Mouse (Mus musculus) cerebellum, postnatal 14 days (tissue): ENCODE measurements around the gene Scpep1.

Experiments used
- DNase-seq, 2 experiments: peaks; one replicate each; pipeline ENCODE4 v3.0.0; 2021; ENCODE audit warnings: mixed read lengths in 2 of 2

Scpep1 gene

GRCm38 (mm10) chr11:88973776-88974701 is 18.8 kb upstream of the Scpep1 start:
- DNase-seq, result peak; percentile 96

DNA sequence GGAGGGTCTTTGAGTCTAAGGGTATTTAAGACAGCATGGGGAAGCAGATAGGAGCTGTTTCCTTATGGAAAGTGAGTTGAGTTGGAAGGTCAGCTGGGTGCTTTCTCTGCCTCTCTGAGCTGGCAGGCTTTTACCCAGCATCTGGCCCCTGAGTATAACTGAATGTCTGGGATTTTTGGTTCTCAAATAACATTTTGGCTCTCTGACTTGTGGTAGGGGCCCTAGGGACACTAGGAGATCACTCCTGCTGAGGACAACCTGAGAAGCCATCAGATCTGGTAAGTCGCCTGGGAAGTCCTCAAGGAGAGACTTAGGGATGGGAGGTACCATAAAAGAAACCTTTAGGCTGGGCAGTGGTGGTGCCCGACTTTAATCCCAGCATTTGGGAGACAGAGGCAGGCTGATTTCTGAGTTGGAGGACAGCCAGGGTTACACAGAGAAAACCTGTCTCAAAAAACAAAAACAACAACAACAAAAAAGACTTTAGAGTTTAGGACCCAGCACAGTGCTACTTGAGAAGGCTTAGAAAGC is 15.0 kb upstream of the Scpep1 start, which contains the start of gene Coil:
Gene Coil, plus strand, starts transcription at position 51 of the 531 bp plus-strand sequence.
- peak in 1 of 2 experiments; percentile 36 for DNase-seq

DNA sequence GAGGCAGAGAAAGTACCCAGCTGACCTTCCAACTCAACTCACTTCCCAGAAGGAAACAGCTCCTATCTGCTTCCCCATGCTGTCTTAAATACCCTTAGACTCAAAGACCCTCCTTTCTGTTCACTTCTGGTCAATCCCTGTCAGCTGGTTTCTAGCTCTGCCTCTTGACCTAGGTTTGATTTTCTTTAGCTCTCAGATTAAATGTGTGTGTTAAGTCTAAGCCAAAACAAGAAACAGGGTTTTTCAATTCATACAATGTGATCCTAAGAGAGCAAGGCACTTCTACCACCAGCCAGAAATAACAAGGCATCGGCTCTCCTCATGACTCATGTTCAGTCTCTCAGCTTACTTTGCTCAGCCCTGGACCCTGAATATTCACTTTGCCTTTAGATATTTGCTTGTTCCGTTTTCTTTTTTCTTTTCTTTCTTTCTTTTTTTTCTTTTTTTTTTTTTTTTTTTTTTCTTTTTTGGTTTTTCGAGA is 11.7 kb upstream of the Scpep1 start, which contains the start of gene Elobl:
Gene Elobl, minus strand, starts transcription at position 51 of the 481 bp plus-strand sequence.
- DNase-seq, result no peak

- DNase-seq, result no peak
Observed at GRCm38 (mm10) chr11:88958851-88959250, 3.6 kb upstream of the Scpep1 start.

DNA sequence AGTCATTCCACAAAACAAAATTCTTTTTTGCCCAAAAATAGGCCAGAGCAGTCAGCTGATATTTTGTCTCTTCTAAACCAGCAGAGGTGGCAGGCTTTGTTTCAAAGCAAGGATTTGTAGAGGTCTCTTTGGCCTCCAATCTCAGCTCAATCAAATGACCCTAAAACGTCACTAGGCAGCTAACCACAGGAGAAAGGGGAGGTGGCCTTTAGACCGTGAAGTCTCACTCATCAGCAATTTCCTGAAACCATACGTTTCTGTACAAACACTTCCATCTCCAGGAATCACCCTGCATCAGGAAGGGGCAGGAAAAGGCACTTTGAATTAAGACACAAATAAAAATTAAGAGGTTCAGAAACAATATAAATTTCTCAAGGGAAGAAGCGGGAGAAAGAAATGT is 462 bp downstream of the Scpep1 start:
- DNase-seq, result peak in 1 of 2 experiments; percentile 20

DNA sequence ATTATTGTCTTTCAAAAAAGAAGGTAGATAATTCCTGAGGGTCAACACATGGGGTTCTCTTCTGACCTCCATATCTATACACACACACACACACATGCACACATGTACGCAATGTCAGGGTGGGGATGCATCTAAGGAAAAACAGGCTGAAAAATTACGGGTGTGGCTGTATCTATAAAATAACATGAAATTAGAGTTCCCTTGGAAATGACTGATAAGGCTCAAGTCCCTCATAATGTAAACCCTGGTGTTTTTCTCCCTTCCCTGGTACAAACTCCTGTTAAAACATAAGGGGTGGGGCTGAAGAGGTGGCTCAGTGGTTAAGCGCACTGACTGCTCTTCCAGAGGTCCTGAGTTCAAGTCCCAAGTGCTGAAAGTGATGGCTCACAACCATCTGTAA is 1.7 kb downstream of the Scpep1 start:
- DNase-seq, result no peak

GRCm38 (mm10) chr11:88952117-88952516 is 3.1 kb downstream of the Scpep1 start:
- DNase-seq, result no peak

DNA sequence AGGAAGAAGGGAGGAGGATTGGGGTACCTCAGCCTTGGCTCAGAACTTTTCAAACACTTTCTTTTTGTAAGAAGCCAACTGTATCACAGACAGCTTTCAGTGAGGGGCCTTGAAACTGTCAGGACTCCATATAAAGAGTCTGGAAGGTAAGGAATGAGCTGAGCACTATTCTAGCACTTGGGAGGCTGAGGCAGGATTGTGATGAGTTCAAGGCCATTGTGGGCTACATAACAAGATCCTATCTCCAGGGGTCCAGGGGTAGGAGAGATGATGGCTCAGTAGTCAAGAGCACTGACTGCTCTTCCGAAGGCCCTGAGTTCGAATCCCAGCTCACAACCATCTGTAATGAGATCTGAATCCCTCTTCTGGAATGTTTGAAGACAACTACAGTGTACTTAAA is 3.7 kb downstream of the Scpep1 start:
- no peak for DNase-seq

- DNase-seq, result no peak
Observed at GRCm38 (mm10) chr11:88950640-88951250, 4.5 kb downstream of the Scpep1 start.

DNA sequence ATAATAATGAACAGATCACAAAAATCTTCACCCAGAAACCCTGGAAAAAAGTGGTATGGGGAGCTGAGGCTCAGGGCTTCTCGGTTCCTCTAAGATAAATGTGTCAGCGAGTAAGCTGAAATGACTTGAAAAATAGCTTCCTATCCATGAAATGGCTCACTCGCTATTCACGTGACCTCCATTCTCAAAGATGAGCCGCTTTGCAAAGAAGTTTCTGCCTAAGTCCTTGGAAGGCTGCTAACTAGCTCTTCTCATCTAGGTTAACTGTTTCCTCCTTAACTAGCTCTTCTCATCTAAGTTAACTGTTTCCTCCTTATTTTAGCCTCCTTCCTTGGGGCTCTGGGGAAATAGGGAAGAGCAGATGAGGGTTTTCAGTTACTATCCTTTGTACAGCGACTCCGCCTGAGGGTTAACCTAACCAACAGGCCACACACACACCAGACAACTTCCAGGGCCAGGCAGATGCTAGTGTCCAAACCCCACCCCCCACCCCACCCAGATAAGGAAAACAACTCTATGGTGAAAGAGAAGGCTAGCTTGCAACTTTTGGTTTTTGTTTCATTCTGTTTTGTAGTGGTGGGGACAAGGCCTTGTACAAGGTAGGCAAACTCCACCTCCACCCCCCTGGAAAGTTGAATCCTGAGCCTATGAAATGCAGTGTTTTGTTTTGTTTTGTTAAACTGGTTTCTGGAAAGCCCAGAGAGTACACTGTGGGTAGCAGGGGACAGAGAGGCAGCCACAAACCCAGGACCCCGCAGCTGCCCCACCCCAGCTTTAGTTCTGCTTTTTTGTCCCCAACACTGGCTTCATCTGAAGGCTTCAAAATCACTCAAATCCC is 5.2 kb downstream of the Scpep1 start:
- no peak for DNase-seq

DNA sequence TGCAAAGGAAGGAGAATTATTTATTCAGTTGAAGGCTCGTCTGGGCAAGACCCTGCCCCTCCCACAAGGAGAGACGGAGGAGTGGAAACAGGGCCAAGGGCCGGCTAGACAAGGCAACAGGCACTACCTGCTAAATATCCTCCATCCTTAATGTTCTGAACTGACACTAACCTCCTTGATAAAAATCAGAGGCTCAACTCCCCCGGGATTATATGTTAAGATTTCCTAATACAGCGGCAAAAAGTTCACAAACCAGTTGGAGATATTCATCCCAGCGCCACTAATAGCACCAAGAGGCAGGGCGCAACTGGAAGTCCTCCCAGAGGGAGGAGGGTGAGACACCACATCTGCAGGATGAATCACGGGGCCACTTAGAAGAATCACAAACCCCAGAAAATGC is 6.4 kb downstream of the Scpep1 start:
- no peak for DNase-seq

- peak; percentile 30 to 52 for DNase-seq
Observed at GRCm38 (mm10) chr11:88945971-88946585, 9.2 kb downstream of the Scpep1 start.

GRCm38 (mm10) chr11:88941489-88941888 is 13.8 kb downstream of the Scpep1 start:
- DNase-seq, result no peak

GRCm38 (mm10) chr11:88939634-88940033 is 15.6 kb downstream of the Scpep1 start:
- DNase-seq, result no peak

DNA sequence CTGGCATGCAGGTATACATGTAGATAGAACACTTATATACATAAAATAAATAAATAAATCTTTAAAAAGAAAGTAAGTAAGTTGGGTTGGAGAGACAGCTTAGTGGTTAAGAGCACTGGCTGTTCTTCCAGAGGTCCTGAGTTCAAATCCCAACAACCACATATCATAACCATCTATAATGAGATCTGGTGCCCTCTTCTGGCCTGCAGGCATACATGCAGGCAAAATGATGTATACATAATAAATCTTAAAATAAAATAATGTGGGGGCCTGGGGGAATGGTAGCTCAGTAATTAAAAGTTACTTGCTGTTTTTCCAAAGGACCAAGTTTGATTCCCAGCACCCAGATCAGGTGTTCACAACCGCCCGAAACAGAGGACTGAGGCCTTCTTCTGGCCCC is 16.5 kb downstream of the Scpep1 start:
- no peak for DNase-seq

DNA sequence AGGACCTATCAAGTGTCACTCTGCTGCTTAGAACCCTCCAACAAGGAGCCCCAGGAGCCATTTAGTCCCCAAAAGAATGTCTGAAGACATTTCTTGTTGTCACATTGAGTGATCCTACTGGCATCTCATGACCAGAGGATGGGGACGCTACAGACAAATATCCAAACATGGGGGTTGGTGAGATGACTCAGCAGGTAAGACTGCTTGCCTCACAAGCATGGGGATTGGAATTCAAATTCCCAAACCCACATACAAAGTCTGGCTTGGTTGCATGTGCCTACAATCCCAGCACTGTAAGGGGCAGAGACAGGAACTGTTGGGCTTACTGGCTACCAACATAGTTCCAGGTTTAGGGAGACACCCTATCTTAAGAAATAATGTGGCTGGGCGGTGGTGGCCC is 17.4 kb downstream of the Scpep1 start:
- DNase-seq, result no peak

- no peak for DNase-seq
Observed at GRCm38 (mm10) chr11:88934089-88935000, 20.9 kb downstream of the Scpep1 start.

GRCm38 (mm10) chr11:88933030-88933429 is 22.2 kb downstream of the Scpep1 start:
- DNase-seq, result no peak

- DNase-seq, result no peak
Observed at GRCm38 (mm10) chr11:88931692-88932530, 23.4 kb downstream of the Scpep1 start.

DNA sequence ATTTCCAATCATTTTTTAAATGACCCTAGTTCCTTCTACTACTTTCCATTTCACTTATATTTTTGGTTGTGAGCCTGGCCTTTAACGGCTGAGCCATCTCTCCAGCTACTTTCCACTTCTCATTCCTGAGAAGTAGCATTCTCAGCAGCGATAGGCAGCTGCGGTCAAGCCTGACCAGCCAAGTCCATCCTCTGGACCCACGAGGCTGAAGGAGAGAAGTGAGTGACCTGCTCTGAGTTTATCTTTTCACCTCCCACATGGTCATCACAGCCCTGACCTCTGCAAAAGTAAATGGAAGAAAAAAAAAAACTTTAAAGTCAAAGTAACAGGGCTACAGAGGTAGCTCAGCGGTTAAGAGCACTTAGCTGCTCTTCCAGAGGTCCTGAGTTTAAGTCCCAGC is 28.7 kb downstream of the Scpep1 start:
- DNase-seq, result no peak
